Mouse (Mus musculus): Measurements from ENCODE around the gene Kif3a.

Gene Kif3a

GRCm38 (mm10) chr11:53618619-53619198 lies 51.5 kb downstream of the Kif3a start, which contains the start of gene Il4:
TSS of gene Il4 (minus strand) at chr11:53618669.
- DNase-seq: no peak

GRCm38 (mm10) chr11:53619428-53619827 lies 52.2 kb downstream of the Kif3a start:
- DNase-seq: no peak

GRCm38 (mm10) chr11:53620094-53620493 lies 52.9 kb downstream of the Kif3a start:
- no peak for DNase-seq

DNA sequence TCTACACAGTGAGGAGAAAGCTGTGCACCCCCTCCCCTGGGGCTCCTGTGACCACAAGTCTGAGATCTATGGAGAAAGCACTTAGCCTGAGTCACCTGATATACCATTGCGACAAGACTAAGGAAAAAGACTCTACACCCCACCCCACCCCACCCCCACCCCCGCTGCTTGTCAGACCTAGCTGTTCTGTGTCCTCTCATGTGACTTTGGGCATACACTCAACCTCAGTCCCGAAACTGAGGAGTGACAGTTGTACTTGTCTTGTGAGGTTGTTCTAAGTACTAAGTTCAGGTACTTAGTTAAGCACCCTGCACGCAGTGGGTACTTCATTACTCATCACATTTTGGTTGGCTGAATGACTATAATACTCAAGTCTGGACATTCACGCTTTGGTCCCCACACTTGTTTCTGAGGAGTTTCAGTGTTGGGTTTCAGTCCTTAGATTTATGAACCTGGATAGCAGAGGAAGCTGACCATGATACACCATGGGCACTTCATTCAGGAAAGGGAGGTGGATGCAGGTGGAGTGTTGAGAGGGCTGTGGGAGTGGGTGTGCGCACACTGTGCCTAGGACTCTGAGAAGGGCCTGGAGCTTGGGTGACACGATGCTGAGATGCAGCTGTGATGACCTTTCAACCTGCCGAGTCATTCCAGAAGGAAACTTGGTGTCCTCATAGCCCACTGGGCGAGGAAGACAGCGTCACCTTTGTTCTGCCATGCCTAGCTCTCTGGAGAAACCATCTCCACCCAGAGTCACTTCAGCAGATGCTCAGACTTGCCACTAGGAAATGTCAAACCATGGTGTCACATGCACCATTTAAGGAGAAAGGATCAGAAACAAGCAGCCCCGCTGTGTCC lies 54.6 kb downstream of the Kif3a start:
- no peak for DNase-seq

DNA sequence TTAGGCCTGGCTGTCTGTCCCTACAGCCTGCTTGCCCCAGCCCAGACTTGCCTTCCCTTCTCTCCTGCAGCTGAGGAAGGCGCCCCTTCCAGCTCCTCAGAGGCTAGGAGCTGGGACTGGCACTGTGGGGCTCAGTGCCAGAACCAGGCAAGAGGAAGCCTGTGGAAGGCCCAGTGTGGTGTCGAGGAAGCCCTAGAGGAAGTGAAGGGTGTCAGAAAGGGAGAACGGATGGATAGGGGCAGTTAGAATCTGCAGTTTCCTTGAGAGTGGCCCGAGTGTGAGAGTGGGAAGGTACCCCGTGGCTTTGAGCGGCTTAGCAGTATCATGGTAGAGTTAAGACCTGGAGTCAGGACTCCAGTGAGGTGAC lies 55.2 kb downstream of the Kif3a start:
- no peak for DNase-seq

DNA sequence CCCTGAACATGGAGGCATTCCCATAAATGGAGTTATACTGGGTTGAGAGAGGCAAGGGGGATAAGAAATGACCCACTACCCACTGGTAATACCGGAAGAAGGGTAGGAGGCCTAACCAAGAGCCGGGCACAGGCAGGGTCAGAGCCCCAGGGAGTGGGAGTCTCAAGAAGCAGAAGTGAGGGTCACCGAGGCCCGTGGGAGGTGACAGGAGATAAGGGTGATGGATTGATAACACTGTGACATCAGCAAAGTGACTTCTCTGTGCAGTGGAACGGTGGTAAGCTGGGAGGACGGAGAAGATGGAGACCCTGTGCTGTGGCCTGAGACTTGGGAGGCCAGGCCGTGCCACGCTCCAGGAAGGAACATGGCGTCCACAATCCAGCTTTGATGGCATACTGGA lies 56.4 kb downstream of the Kif3a start:
- DNase-seq: no peak

- no peak for DNase-seq
These were observed 56.9 kb downstream of the Kif3a start for GRCm38 (mm10) chr11:53624124-53624523.

- no peak for DNase-seq
These were observed 59.7 kb downstream of the Kif3a start for GRCm38 (mm10) chr11:53626802-53627373.

- DNase-seq: peak; percentile 78
These were observed 60.7 kb downstream of the Kif3a start for GRCm38 (mm10) chr11:53627859-53628258.

DNA sequence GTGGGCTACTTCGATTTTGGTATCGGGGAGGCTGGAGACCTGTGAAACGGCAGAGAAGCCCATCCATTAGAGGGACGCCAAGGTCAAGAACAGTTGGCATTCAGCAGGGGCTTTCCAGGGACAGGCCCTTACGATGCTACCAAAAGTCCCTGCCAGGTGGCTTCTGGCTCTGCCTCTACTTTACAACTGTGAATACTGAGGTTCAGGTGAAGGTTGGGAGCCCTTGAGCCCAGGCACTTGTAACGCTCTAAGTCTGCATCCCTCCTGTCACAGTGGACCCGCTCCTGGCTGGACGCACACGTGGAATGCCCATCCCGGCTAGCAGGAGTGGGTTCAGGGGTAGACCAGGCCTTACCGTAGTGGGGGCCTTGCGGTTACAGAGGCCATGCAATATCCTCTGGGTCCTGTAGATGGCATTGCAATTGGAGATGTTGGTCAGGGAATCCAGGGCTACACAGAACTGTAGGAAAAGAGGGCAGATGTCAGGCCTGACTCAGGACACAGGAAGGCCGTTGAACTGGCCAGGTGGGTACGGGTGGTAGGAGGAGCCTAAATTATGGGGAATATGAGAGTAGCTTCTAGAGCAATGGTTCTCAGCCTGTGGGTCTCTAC lies 65.0 kb downstream of the Kif3a start:
- no peak for DNase-seq

- no peak for DNase-seq
These were observed 66.5 kb downstream of the Kif3a start for GRCm38 (mm10) chr11:53633644-53634043.

- DNase-seq: no peak
These were observed 67.4 kb downstream of the Kif3a start, which contains the start of gene Il13 for GRCm38 (mm10) chr11:53634556-53634955. TSS of gene Il13 (minus strand) at chr11:53634702.

GRCm38 (mm10) chr11:53635590-53636182 lies 68.5 kb downstream of the Kif3a start:
- DNase-seq: no peak

DNA sequence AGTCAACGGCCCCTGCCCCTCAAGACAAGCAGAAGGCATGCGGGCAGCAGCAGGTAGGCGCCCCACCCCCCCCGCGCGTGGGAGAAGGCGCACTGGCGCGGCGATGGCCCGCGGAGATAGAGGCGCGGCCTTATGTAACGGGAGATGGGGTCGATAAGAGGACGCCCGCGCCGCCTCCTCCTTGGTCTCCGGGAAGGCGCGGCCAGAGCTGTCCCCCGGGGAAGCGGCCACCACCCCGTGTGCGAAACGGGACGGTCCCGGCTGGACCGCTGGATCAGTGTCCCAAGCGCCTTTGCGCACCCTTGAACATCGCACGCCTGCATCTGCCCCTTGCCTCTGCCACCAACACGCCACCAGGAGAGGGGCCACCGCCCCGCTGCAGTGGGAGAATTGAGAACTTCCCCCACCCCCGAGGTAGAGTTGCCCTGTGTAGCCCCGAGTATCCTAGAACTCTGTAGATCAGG lies 69.0 kb downstream of the Kif3a start:
- DNase-seq: peak; percentile 26

- DNase-seq: no peak
These were observed 70.0 kb downstream of the Kif3a start for GRCm38 (mm10) chr11:53637046-53637802.

DNA sequence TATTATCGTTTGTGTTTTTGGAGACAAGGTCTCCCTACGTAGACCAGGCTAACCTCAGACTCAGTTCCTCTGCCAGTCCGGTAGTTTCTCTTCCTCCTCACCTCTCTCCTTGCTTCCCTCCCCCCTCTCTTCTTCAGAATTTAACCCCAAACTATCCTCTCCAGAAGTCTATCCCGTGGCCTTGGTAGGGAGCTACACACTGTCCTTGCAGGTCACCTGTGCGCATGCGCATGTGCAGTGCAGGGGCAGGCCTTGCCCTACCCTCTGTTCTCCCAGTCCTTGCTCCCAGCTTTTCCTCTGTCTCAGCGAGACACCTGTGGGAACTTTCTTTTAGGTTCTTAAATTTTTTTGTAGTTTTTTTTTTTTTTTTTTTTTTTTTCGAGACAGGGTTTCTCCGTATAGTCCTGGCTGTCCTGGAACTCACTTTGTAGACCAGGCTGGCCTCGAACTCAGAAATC lies 70.7 kb downstream of the Kif3a start:
- no peak for DNase-seq

DNA sequence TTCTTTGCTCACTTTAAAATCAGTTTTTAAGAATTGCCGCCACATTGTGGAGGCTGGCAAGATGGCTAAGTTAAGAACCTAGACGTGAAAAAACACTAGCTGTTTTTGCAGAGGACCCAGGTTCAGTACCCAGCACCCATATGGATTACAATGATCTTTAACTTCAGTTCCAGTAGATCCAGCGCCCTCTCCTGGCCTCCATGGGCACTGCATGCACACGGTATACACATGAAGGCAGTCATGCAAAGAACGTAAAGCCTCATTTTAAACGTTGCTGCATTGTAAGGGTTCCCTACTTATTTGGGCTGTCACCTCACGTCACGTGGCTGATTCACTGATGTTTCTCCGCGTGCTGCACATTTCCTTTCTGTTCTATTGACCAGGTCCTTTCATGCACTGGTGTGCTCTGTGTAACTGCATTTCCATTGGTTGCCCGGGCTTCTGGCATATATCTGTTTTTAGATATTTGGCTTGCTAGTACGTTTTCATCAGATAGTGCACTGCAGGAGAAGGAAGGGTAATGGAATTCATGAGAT lies 75.6 kb downstream of the Kif3a start:
- no peak for DNase-seq

DNA sequence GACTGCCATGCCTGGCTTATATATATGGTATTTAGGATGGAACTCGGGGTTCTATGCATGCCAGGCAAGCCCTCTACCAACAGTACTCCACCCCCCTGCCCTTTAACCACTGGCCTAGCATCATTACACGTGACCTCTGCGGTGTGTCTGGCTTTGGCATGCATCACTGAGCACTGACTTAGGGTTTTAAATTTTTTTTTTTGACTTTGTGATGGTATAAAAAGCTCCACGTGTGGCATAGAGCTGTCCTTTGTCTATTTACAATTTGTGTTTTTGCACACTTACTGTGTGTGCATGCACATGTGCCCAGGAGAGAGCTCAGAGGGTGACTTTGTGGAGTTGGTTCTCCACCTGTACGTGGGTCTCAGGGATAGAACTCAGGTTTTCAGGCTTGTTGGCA lies 76.8 kb downstream of the Kif3a start:
- DNase-seq: no peak

- DNase-seq: no peak
These were observed 84.3 kb downstream of the Kif3a start for GRCm38 (mm10) chr11:53651441-53651840.

All from kidney, postnatal 14 days (tissue).